Mouse (Mus musculus) stomach, embryonic 16.5 days (tissue): ENCODE data around the gene Aasdhppt. TPM values are rescaled to one million over a fixed set of nuclear protein-coding genes. Genes with fewer than 3 reads are reported as not detected.

Experiments
- ATAC-seq: fragments of 200-750 bp; cut with Nextera tagmentation; 2 replicates; pipeline ENCODE4 v1.8.0; 2017; ENCODE audit warnings: moderate number of reproducible peaks, moderate TSS enrichment; ENCODE audit not compliant: insufficient read depth, low FRiP score
- H3K27ac ChIP-seq: fragments of 300-500 bp; sonication (generic); 2 replicates; pipeline ENCODE4 v1.5.1; 2014; ENCODE audit warnings: low read length
- H3K27me3 ChIP-seq: fragments of 300-500 bp; sonication (generic); 2 replicates; pipeline ENCODE4 v1.6.1; 2014; ENCODE audit warnings: low read length, control low read depth, mixed read lengths; ENCODE audit not compliant: control insufficient read depth, insufficient read depth
- H3K36me3 ChIP-seq: fragments of 300-500 bp; sonication (generic); 2 replicates; pipeline ENCODE4 v1.6.1; 2014; ENCODE audit warnings: low read length; ENCODE audit not compliant: control insufficient read depth, insufficient read depth
- H3K4me1 ChIP-seq: fragments of 300-500 bp; sonication (generic); 2 replicates; pipeline ENCODE4 v1.6.1; 2014; ENCODE audit warnings: low read length, control low read depth, mixed read lengths; ENCODE audit not compliant: control insufficient read depth, insufficient read depth
- H3K4me2 ChIP-seq: fragments of 300-500 bp; sonication (generic); 2 replicates; pipeline ENCODE4 v1.6.1; 2014; ENCODE audit warnings: low read depth, low read length, mixed read lengths
- H3K4me3 ChIP-seq: fragments of 300-500 bp; sonication (generic); replicated peaks from 2 replicates; pipeline ENCODE4 v1.5.1; 2014; ENCODE audit warnings: mild to moderate bottlenecking, low read length
- H3K9ac ChIP-seq: fragments of 300-500 bp; sonication (generic); 2 replicates; pipeline ENCODE4 v1.6.1; 2014; ENCODE audit warnings: low read length
- H3K9me3 ChIP-seq: fragments of 300-500 bp; sonication (generic); replicated peaks from 2 replicates; pipeline ENCODE4 v1.6.1; 2016; ENCODE audit warnings: low read length, control low read depth; ENCODE audit not compliant: control insufficient read depth
- WGBS: fragments of 180-500 bp; shearing (Covaris S2); extraction: QIAGEN DNeasy Blood & Tissue Kit; methylation state at CpG from one replicate; pipeline ENCODE4 v1.1.7; 2014; 5-methylcytosine and 5-hydroxymethylcytosine counted together
- microRNA-seq: library from miRNA; unstranded; fragments of <30 nt; microRNA quantifications from one replicate; pipeline ENCODE4, GENCODE M21; 2016
- polyA plus RNA-seq: library from polyadenylated mRNA; unstranded; fragments of >200 nt; fragmentation: Nextera tagmentation; extraction: Ambion mirVana; gene quantifications from 2 replicates; pipeline ENCODE4 v1.2.1, GENCODE M21; 2015

Gene Aasdhppt
- polyA plus RNA-seq, 1 experiment from 2014 or later, result 35.4 TPM

- H3K4me1 ChIP-seq, result peaks cover 6% of the 10 kb centered on the region; the same call in 1 of the 2 replicates
- H3K27ac ChIP-seq, result no peak overlapping the region
- no peak for ATAC-seq
- H3K9me3 ChIP-seq, result no peaks in the 10 kb centered on the region
- H3K9ac ChIP-seq, result no peak overlapping the region
- no peaks in the 10 kb centered on the region for H3K27me3 ChIP-seq
- no peak overlapping the region for H3K4me2 ChIP-seq
- H3K36me3 ChIP-seq, result peaks cover 7% of the 10 kb centered on the region; the same call in 1 of the 2 replicates
- H3K4me3 ChIP-seq, result no peak overlapping the region
- WGBS, result 50% methylated on average over 1 of the region's 1 CpGs
These were observed 4.4 kb downstream of the Aasdhppt start for GRCm38 (mm10) chr9:4304867-4305266.

- Histone ChIP-seq H3K4me2 (no peak overlapping the region), H3K9me3 (no peaks in the 10 kb centered on the region), H3K4me3 (no peak overlapping the region), H3K4me1 (no peaks in the 10 kb centered on the region), H3K27ac (no peak overlapping the region), H3K9ac (no peak overlapping the region), H3K27me3 (no peaks in the 10 kb centered on the region), H3K36me3 (peaks cover 13% of the 10 kb centered on the region; the same call in 1 of the 2 replicates)
- ATAC-seq, result no peak
- WGBS, result 80% methylated on average over 2 of the region's 2 CpGs
These were observed 8.8 kb downstream of the Aasdhppt start for GRCm38 (mm10) chr9:4300466-4300865.

- Histone ChIP-seq H3K4me1 (no peaks in the 10 kb centered on the region), H3K4me3 (no peak overlapping the region), H3K4me2 (no peak overlapping the region), H3K36me3 (peaks cover 4% of the 10 kb centered on the region), H3K27me3 (no peaks in the 10 kb centered on the region), H3K27ac (no peak overlapping the region), H3K9me3 (no peaks in the 10 kb centered on the region), H3K9ac (no peak overlapping the region)
- WGBS, result 36% methylated on average over 3 of the region's 3 CpGs
- ATAC-seq, result no peak
These were observed 25.4 kb downstream of the Aasdhppt start for GRCm38 (mm10) chr9:4283850-4284249.

GRCm38 (mm10) chr9:4266881-4267280 is 42.4 kb downstream of the Aasdhppt start:
- WGBS, result 94% methylated on average over 3 of the region's 3 CpGs
- H3K4me1 ChIP-seq, result no peaks in the 10 kb centered on the region
- H3K27me3 ChIP-seq, result no peaks in the 10 kb centered on the region
- no peak overlapping the region for H3K27ac ChIP-seq
- ATAC-seq, result no peak
- no peak overlapping the region for H3K4me2 ChIP-seq
- H3K4me3 ChIP-seq, result no peak overlapping the region
- H3K36me3 ChIP-seq, result no peaks in the 10 kb centered on the region
- no peak overlapping the region for H3K9ac ChIP-seq
- H3K9me3 ChIP-seq, result no peaks in the 10 kb centered on the region

GRCm38 (mm10) chr9:4260746-4261090 is 48.6 kb downstream of the Aasdhppt start:
- peaks cover 10% of the 10 kb centered on the region for H3K9me3 ChIP-seq
- no peak overlapping the region for H3K4me2 ChIP-seq
- H3K27ac ChIP-seq, result no peak overlapping the region
- H3K4me3 ChIP-seq, result peak overlapping the region; percentile 28
- ATAC-seq, result no peak; the same call in 1 of the 2 replicates
- H3K4me1 ChIP-seq, result no peaks in the 10 kb centered on the region
- no peaks in the 10 kb centered on the region for H3K27me3 ChIP-seq
- 65% methylated on average over 12 of the region's 12 CpGs for WGBS
- H3K36me3 ChIP-seq, result no peaks in the 10 kb centered on the region
- no peak overlapping the region for H3K9ac ChIP-seq

- H3K4me1 ChIP-seq, result no peaks in the 10 kb centered on the region
- H3K36me3 ChIP-seq, result no peaks in the 10 kb centered on the region
- H3K4me3 ChIP-seq, result peak overlapping the region; percentile 28
- H3K9ac ChIP-seq, result no peak overlapping the region
- H3K27ac ChIP-seq, result no peak overlapping the region
- no peak overlapping the region for H3K4me2 ChIP-seq
- H3K9me3 ChIP-seq, result peaks cover 10% of the 10 kb centered on the region
- peak; percentile 50 for ATAC-seq
- H3K27me3 ChIP-seq, result no peaks in the 10 kb centered on the region
- 52% methylated on average over 65 of the region's 65 CpGs for WGBS
These were observed 49.2 kb downstream of the Aasdhppt start for GRCm38 (mm10) chr9:4259841-4260745.

GRCm38 (mm10) chr9:4259074-4259473 is 50.2 kb downstream of the Aasdhppt start:
- no peak overlapping the region for H3K27ac ChIP-seq
- H3K4me2 ChIP-seq, result no peak overlapping the region
- no peaks in the 10 kb centered on the region for H3K27me3 ChIP-seq
- H3K9ac ChIP-seq, result no peak overlapping the region
- no peak overlapping the region for H3K4me3 ChIP-seq
- 94% methylated on average over 10 of the region's 10 CpGs for WGBS
- ATAC-seq, result no peak
- no peaks in the 10 kb centered on the region for H3K36me3 ChIP-seq
- H3K9me3 ChIP-seq, result peaks cover 10% of the 10 kb centered on the region
- H3K4me1 ChIP-seq, result no peaks in the 10 kb centered on the region

Small RNAs within 50 kb of the gene (microRNA-seq; reads per million reads assigned to microRNA genes)
- not detected for gene Gm22195

Other genes with a start within 250 kb of the Aasdhppt start
- 6.2 and 7.8 TPM in 2 replicates for gene Kbtbd3, start 362 bp upstream of the Aasdhppt start, polyA plus RNA-seq
- 39.5 and 39.7 TPM in 2 replicates for gene Msantd4, start 67.1 kb upstream of the Aasdhppt start, polyA plus RNA-seq